Mouse (Mus musculus) spleen, adult 2 months (tissue): ENCODE data around the gene Dtnb. TPM values are rescaled to one million over a fixed set of nuclear protein-coding genes. Genes with fewer than 3 reads are reported as not detected.
"Not testable (repeated sequence)": the region's sequence is repeated elsewhere in the genome, so short reads cannot be mapped to it uniquely, and the experiment has no call there.

Source experiments
- DNase-seq, 2 experiments: peaks; one replicate each; pipeline versions ENCODE4 v3.0.0 to v3.0.0-alpha.2; 2012 to 2021; ENCODE audit warnings: low spot score in 2 of 2, low read depth in 1 of 2
- H3K27ac ChIP-seq: fragments of 200-500 bp; 2 replicates; pipeline ENCODE4 v1.5.1; 2012; ENCODE audit warnings: low read length, inconsistent platforms; ENCODE audit not compliant: insufficient read depth
- H3K27me3 ChIP-seq: fragments of 200-500 bp; 2 replicates; pipeline ENCODE4 v1.6.1; 2012; ENCODE audit warnings: mild to moderate bottlenecking, moderate library complexity, low read length, inconsistent platforms; ENCODE audit not compliant: control insufficient read depth, insufficient read depth
- H3K36me3 ChIP-seq: fragments of 200-500 bp; 2 replicates; pipeline ENCODE4 v1.6.1; 2012; ENCODE audit warnings: mild to moderate bottlenecking, low read length, inconsistent platforms; ENCODE audit not compliant: control insufficient read depth, insufficient read depth
- H3K4me1 ChIP-seq: fragments of 200-500 bp; 2 replicates; pipeline ENCODE4 v1.6.1; 2011; ENCODE audit warnings: inconsistent platforms; ENCODE audit not compliant: control insufficient read depth, insufficient read depth, insufficient read length
- H3K4me3 ChIP-seq: fragments of 200-500 bp; 2 replicates; pipeline ENCODE4 v1.5.1; 2011; ENCODE audit warnings: mild to moderate bottlenecking, inconsistent platforms; ENCODE audit not compliant: insufficient read depth, insufficient read length; ENCODE audit errors: extremely low read depth
- CTCF ChIP-seq: fragments of 200-500 bp; IDR thresholded peaks from 2 replicates; pipeline ENCODE4 v1.5.1; 2011; ENCODE audit warnings: mild to moderate bottlenecking, inconsistent platforms; ENCODE audit not compliant: insufficient read depth, insufficient read length, insufficient replicate concordance; ENCODE audit errors: extremely low read depth
- POLR2A ChIP-seq: fragments of 200-500 bp; IDR thresholded peaks from 2 replicates; pipeline ENCODE4 v1.6.1; 2011; ENCODE audit warnings: low read depth, low read length, inconsistent platforms
- WGBS: fragments of 180-500 bp; shearing (Covaris S2); methylation state at CpG from one replicate; pipeline ENCODE4 v1.1.7; 2018; 5-methylcytosine and 5-hydroxymethylcytosine counted together
- polyA plus RNA-seq: library from polyadenylated mRNA; depleted of rRNA; stranded (reverse); fragments of >200 nt; gene quantifications from 2 replicates; pipeline ENCODE4 v1.2.3, GENCODE M21; 2012

The Dtnb gene
- polyA plus RNA-seq, 1 experiment: 31.0 TPM

DNA sequence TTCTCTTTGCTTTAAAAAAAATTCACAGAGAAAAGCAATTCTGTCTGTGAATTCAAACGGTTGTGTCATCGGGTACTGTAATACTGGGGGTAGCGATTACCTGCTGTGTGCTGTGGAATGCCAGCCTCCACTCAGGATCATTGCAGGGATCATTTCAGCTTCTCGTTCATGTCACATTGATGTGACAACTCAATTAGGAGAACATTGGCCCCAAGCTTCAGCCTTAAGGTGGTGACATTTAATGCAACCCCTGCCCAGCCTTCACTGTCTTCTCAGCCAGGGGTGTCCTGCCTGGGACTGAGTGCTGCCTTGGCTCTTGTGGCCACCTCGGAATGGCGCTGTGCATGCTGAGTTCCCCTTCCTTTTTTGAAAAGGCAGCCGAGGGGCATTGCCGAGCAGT, 101.7 kb downstream of the Dtnb start:
- DNase-seq: no peak
- Histone ChIP-seq H3K36me3 (no peaks in the 10 kb centered on the region), H3K27ac (no peak overlapping the region), H3K4me3 (no peak overlapping the region), H3K27me3 (no peaks in the 10 kb centered on the region), H3K4me1 (no peaks in the 10 kb centered on the region)
- 74% methylated on average over 8 of the region's 8 CpGs for WGBS
- no peak for TF ChIP-seq POLR2A
- no peak for TF ChIP-seq CTCF

DNA sequence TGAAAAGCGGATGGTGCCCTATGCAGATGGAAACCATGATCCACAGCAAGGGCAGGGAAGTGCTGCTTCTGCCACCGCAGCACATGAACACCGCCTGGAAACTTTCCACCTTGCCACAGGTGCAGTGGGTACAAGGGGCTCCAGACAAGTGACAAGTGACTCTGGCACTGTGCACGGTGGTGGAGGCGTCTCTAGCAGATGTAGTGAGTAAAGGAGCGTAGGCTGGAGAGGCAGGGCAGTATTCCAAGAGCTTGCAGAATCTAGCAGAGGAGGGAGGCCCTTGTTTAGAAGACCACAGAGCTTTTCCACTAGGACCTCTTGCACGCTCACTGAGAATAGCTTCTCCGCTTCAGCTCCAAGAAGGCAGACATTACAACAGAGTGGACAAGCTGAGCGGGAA, 102.7 kb downstream of the Dtnb start:
- DNase-seq: no peak
- H3K36me3 ChIP-seq: no peaks in the 10 kb centered on the region
- H3K27ac ChIP-seq: no peak overlapping the region
- no peak overlapping the region for H3K4me3 ChIP-seq
- TF ChIP-seq CTCF (no peak), POLR2A (no peak)
- no peaks in the 10 kb centered on the region for H3K27me3 ChIP-seq
- WGBS: 94% methylated on average over 9 of the region's 9 CpGs
- H3K4me1 ChIP-seq: no peaks in the 10 kb centered on the region

DNA sequence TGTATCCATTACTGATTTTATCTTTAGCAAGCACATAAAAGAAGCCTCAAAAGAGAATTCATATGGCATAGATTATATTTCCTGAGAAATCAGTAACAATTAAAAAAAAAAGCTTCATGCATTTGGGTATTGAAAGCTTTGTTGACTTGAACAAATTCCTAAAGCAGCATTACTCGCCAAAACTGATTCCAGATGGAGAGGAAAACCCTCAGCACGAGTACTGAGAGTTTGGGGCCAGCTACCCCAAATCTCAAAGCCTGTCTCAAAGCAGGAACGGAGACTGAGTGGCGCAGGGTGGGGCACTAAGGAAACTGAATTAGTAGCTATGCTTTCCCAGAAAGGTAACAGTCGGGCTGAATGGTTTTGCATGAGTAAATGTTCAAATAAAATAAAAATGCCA, 108.5 kb downstream of the Dtnb start:
- 79% methylated on average over 5 of the region's 5 CpGs for WGBS
- H3K27me3 ChIP-seq: no peaks in the 10 kb centered on the region
- no peak overlapping the region for H3K27ac ChIP-seq

DNA sequence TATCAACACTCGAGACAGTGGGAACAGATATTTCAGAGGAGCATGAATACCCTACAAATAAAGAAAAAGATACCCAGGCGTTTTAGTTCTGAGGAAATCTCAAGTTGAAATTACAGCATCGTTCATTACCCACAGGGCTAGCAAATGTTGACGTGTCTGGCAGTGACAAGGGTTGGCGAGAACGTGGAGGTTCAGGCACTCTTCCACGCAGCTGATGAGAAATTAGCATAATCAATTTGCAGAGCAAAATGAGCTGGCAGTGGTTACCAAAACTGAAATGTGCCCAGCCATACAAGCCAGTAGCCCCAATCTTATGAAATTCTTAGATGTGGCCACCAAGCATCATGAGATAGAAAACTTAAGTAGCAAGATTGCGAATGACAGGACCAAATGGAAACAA, 110.9 kb downstream of the Dtnb start:
- Histone ChIP-seq H3K4me1 (peaks cover 2% of the 10 kb centered on the region; the same call in 1 of the 2 replicates), H3K27ac (no peak overlapping the region), H3K4me3 (no peak overlapping the region), H3K27me3 (no peaks in the 10 kb centered on the region), H3K36me3 (no peaks in the 10 kb centered on the region)
- WGBS: 92% methylated on average over 8 of the region's 8 CpGs
- no peak for DNase-seq
- TF ChIP-seq POLR2A: no peak

More for the DNA sequence above, 108.5 kb downstream of the Dtnb start:
- DNase-seq: no peak
- no peak for TF ChIP-seq CTCF
- TF ChIP-seq POLR2A: no peak
- Histone ChIP-seq H3K36me3 (no peaks in the 10 kb centered on the region), H3K4me3 (no peak overlapping the region), H3K4me1 (no peaks in the 10 kb centered on the region)

DNA sequence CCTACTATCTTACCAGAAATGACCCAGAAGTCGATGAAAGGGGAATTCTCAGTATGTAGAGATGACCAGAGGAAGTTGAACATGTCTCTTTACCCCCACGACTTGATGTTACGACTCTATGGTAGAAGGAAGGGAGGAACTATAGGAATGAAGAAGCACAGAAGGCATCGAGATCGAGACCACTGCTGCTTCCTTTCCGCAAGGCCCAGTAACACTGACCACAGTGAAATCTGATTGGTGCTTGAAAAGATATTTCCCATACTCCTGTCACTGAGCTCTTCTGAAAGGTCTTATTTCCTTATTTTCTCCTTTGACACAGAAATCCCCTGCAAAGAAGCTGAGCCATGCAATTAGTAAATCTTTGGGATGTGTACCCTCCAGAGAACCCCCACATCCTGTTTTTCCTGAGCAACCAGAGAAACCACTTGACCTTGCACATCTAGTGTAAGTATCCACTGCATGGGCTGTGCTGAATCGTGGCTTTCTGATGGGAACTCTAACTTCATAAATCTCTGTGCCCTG, 114.3 kb downstream of the Dtnb start:
- Histone ChIP-seq H3K27ac (0 out of 2 replicates have a peak overlapping the region, but pooled peaks have one; percentile 24), H3K4me3 (no peak overlapping the region), H3K36me3 (no peaks in the 10 kb centered on the region), H3K4me1 (peaks cover 2% of the 10 kb centered on the region; the same call in 1 of the 2 replicates), H3K27me3 (no peaks in the 10 kb centered on the region)
- no peak for TF ChIP-seq CTCF
- no peak for TF ChIP-seq POLR2A
- WGBS: 53% methylated on average over 7 of the region's 7 CpGs
- DNase-seq: no peak

DNA sequence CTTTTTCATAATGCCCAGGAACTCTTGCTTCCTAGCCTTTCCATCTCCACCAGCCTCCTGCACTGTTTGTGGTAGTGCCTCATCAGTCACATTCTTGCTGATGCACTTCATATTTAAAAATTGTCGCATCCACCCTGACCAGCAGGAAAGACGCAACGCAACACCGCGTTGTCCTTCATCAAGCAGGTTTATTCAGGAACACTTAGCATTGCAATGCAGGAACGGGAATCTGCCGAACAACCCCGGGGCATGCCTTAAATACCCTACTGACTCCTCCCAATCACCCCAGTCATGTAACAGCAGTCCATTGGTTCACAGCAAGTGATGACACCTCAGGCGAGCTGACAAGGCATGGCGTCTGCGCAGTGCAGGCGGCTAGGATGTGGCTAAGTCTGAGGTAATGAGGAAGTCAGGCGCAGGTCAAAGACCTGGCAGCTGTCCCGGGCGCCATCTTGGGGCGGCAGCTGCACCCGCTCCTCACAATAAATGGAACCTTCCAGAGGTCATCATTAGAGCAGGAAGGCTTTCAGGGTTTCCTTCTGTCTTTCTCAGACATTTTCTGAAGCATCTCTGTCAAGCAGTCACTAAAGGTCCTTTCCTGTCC, 118.8 kb downstream of the Dtnb start:
- not testable (repeated sequence) for H3K36me3 ChIP-seq, H3K4me3 ChIP-seq, DNase-seq, H3K4me1 ChIP-seq, H3K27ac ChIP-seq, H3K27me3 ChIP-seq
- 94% methylated on average over 17 of the region's 17 CpGs for WGBS

DNA sequence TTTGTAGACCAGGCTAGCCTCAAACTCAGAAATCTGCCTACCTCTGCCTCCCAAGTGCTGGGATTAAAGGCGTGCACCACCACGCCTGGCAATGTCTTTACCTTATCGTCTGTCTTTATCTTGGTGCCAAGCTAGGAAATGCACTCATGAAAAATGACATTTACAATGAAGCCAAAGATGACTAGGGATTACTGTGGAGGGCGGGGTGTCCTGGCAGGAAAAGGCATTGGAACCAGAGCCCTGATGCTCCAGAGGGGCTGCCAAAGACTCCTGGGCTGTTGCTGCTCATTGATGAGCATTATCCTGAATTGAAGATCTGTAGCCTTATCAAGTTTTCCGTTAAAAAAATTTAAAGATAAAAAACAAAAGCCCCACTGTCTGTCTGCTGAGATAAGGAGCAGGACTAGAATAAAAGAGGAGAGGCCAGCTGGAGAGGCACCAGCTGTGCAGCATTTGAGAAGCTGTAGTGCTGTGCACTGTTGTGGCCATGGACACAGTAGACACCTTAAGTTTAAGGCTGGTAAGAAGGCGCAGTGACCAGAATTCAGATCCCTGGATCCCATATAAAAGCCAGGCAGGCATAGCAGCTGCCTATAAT, 120.7 kb downstream of the Dtnb start:
- DNase-seq: no peak
- H3K36me3 ChIP-seq: no peaks in the 10 kb centered on the region
- no peak overlapping the region for H3K27ac ChIP-seq
- H3K4me3 ChIP-seq: no peak overlapping the region
- WGBS: 86% methylated on average over 6 of the region's 6 CpGs
- TF ChIP-seq POLR2A (no peak), CTCF (no peak)
- H3K4me1 ChIP-seq: no peaks in the 10 kb centered on the region
- no peaks in the 10 kb centered on the region for H3K27me3 ChIP-seq
